Mouse (Mus musculus) retina, embryonic 14.5 days (tissue): ENCODE results near the gene Cep131.
A peak's percentile ranks its signal among the peaks of the same experiment; 100 is the strongest.

ENCODE experiments used
- DNase-seq: peaks from one replicate; pipeline ENCODE4 v3.0.0-alpha.2; 2015; ENCODE audit warnings: low spot score

Gene Cep131

GRCm38 (mm10) chr11:120086702-120087152 lies at the start of gene Cep131:
Cep131 (minus strand) TSS chr11:120086827.
- DNase-seq, result peak; percentile 99

DNA sequence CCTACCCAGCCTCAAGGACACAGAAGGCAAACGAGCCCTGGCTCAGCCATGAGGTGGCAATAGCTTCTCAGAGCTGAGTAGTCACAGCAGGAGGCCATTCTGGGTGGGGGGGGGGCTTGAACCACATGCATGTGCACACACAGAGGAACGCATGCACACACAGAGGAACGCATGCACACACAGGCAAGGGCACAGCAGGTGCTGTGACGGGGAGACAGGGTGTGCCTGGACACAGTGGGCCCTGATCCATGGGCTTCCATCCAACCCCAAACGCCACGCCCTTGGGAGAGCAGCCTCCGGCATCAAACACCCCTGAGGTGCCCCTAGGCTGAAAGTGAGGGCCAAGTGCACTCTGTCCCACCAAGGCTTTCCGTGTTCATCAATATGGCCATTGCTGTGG lies 49.6 kb upstream of the Cep131 start:
- DNase-seq, result no peak

GRCm38 (mm10) chr11:120134847-120135530 lies 48.4 kb upstream of the Cep131 start:
- no peak for DNase-seq

DNA sequence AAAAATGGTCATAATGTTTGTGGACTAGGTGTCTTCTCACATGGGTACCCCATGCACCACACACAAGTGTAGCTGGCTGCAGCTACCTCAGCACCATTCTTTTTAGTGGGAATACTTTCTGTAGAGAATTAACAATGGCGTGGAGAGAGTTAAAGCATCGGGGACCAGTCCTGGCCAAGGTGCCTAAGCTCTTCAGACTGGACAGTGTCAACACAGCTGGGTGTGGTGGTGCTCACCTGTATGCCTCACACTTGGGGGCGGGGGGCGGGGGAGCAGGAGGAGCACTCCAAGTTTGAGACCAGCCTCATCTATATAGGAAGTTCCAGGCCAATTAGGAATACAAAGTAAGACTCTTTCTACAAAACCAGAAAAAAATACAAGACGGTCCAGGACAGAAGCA lies 47.5 kb upstream of the Cep131 start:
- DNase-seq, result no peak

DNA sequence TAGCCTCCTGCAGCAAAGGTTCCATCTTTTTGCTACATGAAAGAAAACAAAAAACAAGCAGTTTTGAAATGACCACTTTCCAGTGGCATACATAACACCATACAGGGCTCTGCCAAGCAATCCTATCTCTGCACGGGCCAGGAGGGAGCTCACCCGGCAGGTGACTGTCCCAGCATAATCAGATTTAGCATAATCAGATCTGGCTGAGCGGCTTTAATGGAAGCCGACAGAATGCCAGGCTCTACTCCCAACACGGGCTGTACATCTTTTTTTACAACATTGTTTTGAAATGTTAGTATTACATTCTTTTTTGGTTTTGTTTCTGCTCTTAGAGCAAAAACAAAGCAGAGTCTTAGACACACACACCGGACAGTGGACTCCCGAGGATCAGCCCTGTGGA lies 42.7 kb upstream of the Cep131 start:
- DNase-seq, result no peak

DNA sequence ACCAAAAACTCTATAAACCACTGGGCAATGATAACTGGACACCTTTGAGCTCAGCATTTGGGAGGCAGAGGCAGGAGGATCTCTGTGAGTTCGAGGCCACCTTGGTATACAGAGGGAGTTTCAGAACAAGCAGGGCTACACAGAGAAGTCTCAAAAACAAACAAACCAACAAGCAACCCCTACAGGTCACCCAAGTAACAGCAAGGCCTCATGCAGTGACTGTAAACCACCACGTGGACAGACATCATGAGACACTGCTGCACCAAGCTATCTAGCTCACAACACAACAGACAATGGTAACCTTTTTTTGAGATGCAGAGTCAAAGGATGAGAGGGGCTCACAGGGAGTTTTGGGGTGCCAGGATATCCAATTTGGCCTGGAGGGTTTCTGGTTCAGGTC lies 40.2 kb upstream of the Cep131 start:
- no peak for DNase-seq

DNA sequence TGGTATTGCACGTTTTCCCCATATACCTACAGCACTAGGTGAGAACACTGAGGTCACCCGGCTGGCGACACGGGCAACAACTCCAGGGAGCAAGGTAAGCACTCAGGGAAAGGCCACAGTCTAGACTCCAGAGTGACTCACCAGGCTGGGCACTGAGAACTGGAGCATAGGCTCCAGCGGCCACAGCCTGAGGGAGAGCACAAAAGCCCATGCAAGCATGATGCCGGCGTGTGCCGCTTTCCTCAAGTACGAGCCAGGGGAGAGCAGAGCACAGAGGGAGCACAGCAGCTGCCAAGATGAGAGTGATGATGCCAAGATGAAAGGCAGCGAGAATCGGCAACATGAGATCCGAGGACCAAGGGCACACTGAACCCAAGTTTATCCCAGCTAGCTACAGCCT lies 35.5 kb upstream of the Cep131 start:
- DNase-seq, result no peak

DNA sequence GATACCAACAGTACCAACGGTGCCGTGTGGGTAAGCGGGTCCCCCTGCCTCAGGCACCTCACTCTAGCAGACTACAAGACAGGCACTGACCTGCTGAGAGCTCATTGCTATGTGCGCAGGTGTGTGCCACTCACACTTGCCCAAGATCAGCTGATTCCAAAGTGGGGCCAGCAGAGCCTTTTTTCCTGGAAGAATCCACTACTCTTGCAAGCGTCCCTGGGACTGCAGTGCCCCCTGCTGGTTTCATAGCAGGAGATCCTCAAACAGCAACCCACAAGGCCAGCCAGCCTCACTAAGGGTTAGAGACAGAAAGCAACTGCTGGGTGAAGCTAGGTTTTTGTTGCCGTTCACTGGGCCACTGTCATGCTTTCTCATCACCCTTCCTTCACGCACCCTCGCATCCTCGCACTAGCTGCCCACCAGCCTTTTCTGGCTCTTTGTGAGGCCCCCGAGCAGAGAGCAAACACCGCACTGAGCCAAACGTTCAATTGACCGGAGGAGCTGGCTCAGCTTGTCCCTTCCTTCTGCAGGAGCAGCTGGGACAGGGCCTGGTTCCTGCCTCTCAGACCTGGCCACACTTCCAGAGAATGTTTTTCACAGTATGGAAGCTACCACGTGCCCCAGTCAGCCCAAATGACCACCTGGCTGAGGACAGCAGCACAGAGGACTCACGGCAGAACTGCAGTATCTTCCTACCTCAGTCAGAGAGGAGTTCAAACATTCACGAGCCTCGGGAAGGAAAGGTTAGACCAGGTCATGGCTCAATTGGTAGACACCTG lies 34.2 kb upstream of the Cep131 start:
- DNase-seq, result peak; percentile 70

DNA sequence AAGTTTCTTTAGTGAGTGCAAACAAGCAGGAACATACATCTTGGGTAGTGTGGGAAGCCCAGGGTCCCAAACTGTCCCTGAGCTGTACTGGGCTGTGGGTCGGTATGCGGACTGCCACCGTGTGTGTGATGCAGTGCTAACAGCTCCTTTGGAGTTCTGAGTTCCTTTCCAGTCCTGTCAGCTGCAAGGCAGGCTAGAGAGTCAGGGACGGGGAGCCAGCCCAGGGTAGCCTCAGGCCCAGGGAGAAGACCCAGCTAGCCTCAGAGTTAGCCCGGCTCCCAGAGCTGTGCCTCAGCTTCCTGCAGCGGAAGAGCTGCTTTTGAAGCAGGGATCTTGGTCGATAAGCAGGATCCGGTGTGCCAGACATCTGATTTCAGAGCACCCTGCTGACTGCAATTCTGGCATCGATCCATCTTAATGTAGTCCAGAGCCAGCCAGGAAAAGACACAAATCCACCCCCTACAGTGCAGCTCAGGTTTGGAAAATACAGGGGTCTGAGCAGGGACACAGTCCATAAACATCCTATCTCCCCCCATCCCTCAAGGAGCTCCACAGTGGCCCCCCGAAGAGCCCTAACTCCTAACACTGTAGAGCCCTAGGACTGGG lies 33.4 kb upstream of the Cep131 start:
- DNase-seq, result no peak

GRCm38 (mm10) chr11:120119108-120119507 lies 32.5 kb upstream of the Cep131 start:
- no peak for DNase-seq

DNA sequence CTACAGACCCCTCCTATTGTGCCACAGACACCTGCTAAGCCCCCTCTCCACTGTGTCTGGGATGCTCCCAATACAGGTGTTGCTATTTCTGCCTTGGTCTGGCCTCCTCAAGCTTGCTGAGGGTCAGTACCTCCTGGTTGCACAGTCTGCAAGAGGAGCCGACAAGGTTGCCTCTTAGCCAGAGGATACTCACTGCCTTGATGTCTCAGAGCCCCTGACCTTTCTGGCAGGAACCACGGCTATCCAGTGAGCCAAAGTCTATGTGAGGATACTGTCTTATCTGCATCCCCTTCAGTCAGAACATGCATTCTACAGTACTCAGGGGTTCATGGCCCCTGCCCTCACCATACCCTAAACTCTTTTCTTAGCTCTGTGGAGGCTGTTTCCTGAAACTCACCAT lies 31.0 kb upstream of the Cep131 start:
- DNase-seq, result no peak

DNA sequence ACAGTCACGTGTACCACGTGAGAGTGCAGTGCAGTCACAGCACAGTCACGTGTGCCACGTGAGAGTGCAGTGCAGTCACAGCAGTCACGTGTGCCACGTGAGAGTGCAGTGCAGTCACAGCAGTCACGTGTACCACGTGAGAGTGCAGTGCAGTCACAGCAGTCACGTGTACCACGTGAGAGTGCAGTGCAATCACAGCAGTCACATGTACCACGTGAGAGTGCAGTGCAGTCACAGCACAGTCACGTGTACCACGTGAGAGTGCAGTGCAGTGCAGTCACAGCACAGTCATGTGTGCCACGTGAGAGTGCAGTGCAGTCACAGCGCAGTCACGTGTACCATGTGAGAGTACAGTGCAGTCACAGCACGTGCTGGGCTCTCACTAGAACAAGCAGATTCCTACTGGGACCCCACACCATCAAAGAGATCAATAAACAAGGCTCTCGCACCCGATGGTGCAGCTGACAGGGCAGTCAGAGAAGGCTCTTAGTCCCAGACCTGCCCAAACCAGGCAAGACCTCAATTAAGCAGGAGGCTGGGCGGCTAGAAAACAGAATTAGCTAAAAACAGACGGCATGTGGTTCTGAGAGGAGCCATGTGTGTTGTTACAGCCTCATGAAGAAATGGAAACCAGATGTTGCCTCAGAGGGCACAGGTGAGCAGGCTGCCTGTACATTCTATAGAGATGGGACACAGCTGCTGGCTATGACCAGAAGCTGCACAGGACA lies 28.0 kb upstream of the Cep131 start:
- DNase-seq, result no peak

- DNase-seq, result no peak
Measured at GRCm38 (mm10) chr11:120112136-120112535, 25.5 kb upstream of the Cep131 start.

DNA sequence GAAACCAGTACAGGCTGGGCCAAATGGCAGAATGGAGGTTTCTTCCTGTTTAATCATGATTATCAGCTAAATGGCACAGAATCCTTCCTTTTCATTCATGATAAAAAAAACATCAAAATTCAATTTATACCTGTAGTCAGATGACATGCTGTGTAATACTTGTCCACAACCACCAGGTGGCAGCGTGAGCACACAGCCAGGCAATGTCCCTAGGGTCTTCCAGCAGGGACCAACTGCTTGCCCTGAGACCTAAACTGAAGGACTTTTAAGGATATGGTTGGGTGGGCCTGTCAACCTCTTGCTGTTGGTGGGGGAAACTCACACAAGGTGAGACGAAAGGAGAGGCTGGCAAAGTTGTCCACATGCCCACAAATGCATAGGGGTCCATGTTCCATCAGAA lies 24.4 kb upstream of the Cep131 start:
- DNase-seq, result peak; percentile 88

DNA sequence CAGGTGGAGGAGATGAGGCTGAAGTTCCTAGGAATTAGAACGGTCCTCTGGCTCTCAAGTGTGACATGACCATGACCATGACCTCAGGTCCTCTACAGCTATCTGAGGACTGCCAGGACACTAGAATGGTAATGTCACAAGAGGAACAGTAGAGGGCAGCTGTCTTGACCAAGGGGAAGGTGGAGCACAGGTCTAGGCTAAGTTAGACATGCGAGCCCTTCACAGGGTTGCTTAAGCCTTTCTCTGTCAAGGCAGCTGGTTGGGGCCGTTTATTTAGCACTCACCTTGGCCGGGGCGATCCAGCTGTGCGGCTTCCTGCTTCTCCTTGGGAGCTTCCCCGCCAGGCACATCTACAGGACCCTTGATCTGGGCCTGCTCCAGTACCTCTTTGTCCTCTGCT lies 23.9 kb upstream of the Cep131 start:
- DNase-seq, result peak; percentile 48

GRCm38 (mm10) chr11:120109558-120110210 lies 23.1 kb upstream of the Cep131 start:
- DNase-seq, result no peak

GRCm38 (mm10) chr11:120107796-120108195 lies 21.2 kb upstream of the Cep131 start:
- no peak for DNase-seq

- DNase-seq, result no peak
Measured at GRCm38 (mm10) chr11:120107026-120107425, 20.4 kb upstream of the Cep131 start.

GRCm38 (mm10) chr11:120103431-120103997 lies 16.9 kb upstream of the Cep131 start:
- no peak for DNase-seq

- peak; percentile 88 for DNase-seq
Measured at GRCm38 (mm10) chr11:120101036-120101435, 14.4 kb upstream of the Cep131 start.
